Mouse (Mus musculus) kidney, postnatal 4 days (tissue): ENCODE results near the gene Zfp296.

Source experiments
- DNase-seq, 2 experiments: peaks; one replicate each; pipeline ENCODE4 v3.0.0; 2021; ENCODE audit warnings: mixed read lengths in 2 of 2

The Zfp296 gene

GRCm38 (mm10) chr7:19609641-19610332 is 32.7 kb downstream of the Zfp296 start:
- DNase-seq, result peak in 1 of 2 experiments; percentile 17

GRCm38 (mm10) chr7:19610969-19611368 is 33.9 kb downstream of the Zfp296 start:
- no peak for DNase-seq

- DNase-seq, result no peak
Measured at GRCm38 (mm10) chr7:19615036-19615577, 38.0 kb downstream of the Zfp296 start.

GRCm38 (mm10) chr7:19619004-19619801 is 42.1 kb downstream of the Zfp296 start:
- peak; percentile 80 to 88 for DNase-seq

GRCm38 (mm10) chr7:19620811-19621210 is 43.7 kb downstream of the Zfp296 start:
- DNase-seq, result no peak

GRCm38 (mm10) chr7:19622241-19622640 is 45.2 kb downstream of the Zfp296 start:
- DNase-seq, result no peak

- no peak for DNase-seq
Measured at GRCm38 (mm10) chr7:19623433-19623832, 46.3 kb downstream of the Zfp296 start.

GRCm38 (mm10) chr7:19627721-19628120 is 50.6 kb downstream of the Zfp296 start:
- DNase-seq, result no peak

GRCm38 (mm10) chr7:19628192-19628535 is 51.1 kb downstream of the Zfp296 start:
- DNase-seq, result no peak

- peak; percentile 98 for DNase-seq
Measured at GRCm38 (mm10) chr7:19628536-19629360, 51.7 kb downstream of the Zfp296 start.

GRCm38 (mm10) chr7:19629361-19629734 is 52.3 kb downstream of the Zfp296 start, which contains the start of gene Relb:
Gene Relb (minus strand): TSS chr7:19629438.
- peak; percentile 95 to 97 for DNase-seq
